Mouse (Mus musculus) liver, embryonic 14.5 days (tissue): ENCODE results near the gene Pnpla3.

Experiments used
- CTCF ChIP-seq: IDR thresholded peaks from 2 replicates; pipeline ENCODE4 v1.5.1; 2016; ENCODE audit warnings: antibody characterized with exemption, low read depth, control low read depth
- EP300 ChIP-seq: IDR thresholded peaks from 2 replicates; pipeline ENCODE4 v1.6.1; 2016; ENCODE audit warnings: antibody characterized with exemption, low read depth

- TF ChIP-seq CTCF = no peak
- TF ChIP-seq EP300 = no peak
Observed at GRCm38 (mm10) chr15:84230661-84231060, 63.0 kb downstream of the Pnpla3 start.
